ENCODE assay signal across 9 mouse cellular contexts in genomic region chr8:121761480-121761879, GRCm38 (mm10). TPM values are rescaled to one million over a fixed set of nuclear protein-coding genes. Genes with fewer than 3 reads are reported as not detected.
DNase-seq lines count a peak whose midpoint lies in the region; ATAC-seq lines count a peak whose summit lies in the region.
"Had no signal": no experiment of that assay in that cellular context is flagged by ENCODE, and none has a peak within 500 bp of the region (broad histone marks: within the 10 kb centered on the region; RNA-seq: fewer than 3 reads in every experiment).

No protein-coding gene starts in this region.

- no peaks in the 10 kb centered on the region for H3K36me3 ChIP-seq in limb, embryonic 11.5 days (ENCODE audit: control insufficient read depth, insufficient read depth, low read length)
- H3K36me3 ChIP-seq: hindbrain, embryonic 15.5 days had no signal

- H3K9me3 ChIP-seq in limb, embryonic 11.5 days (ENCODE audit: control insufficient read depth, low read length), result no peaks in the 10 kb centered on the region
- H3K9me3 ChIP-seq: hindbrain, embryonic 15.5 days had no signal

- H3K27me3 ChIP-seq in limb, embryonic 11.5 days (ENCODE audit: control insufficient read depth, insufficient read depth, low read length), result no peaks in the 10 kb centered on the region
- H3K27me3 ChIP-seq: hindbrain, embryonic 15.5 days had no signal

- no peaks in the 10 kb centered on the region; the same call in 1 of the 2 replicates for H3K4me1 ChIP-seq in limb, embryonic 11.5 days (ENCODE audit: control insufficient read depth, insufficient read depth, low read length)

- peak; percentile 69 for DNase-seq in heart, postnatal 4 days
- DNase-seq in heart, postnatal 25 days (ENCODE audit: low spot score), result no peak
- peak; percentile 18 for DNase-seq in A20 (ENCODE audit: low read depth, low spot score)
- peak; percentile 24 for DNase-seq in adrenal gland, postnatal 25 days
- DNase-seq in limb, embryonic 11.5 days (ENCODE audit: low spot score), result peak; percentile 88
- DNase-seq in layer of hippocampus, adult 18-20 months (ENCODE audit: low spot score in 2 of 2), result no peak
- no peak for DNase-seq in urinary bladder, postnatal 10 days (ENCODE audit: low spot score)
- DNase-seq in frontal cortex, postnatal 36 days (ENCODE audit: low spot score in 2 of 2), result no peak

- no peak overlapping the region for H3K4me2 ChIP-seq in limb, embryonic 11.5 days (ENCODE audit: low read depth, severe bottlenecking)
- H3K4me2 ChIP-seq: hindbrain, embryonic 15.5 days had no signal

- no peak overlapping the region for H3K9ac ChIP-seq in limb, embryonic 11.5 days (ENCODE audit: low read length)
- H3K9ac ChIP-seq: hindbrain, embryonic 15.5 days had no signal

- intact Hi-C loops in heart, postnatal 25 days (cut with DNase I), result no loop called here

- no peak overlapping the region for H3K27ac ChIP-seq in limb, embryonic 11.5 days (replicated peaks; ENCODE audit: low read depth, low read length)
- H3K27ac ChIP-seq: hindbrain, embryonic 15.5 days had no signal

- 23% methylated on average over 10 of the region's 10 CpGs for WGBS in limb, embryonic 11.5 days

- H3K4me3 ChIP-seq in limb, embryonic 11.5 days (ENCODE audit: low read depth, low read length), result no peak overlapping the region
- H3K4me3 ChIP-seq: hindbrain, embryonic 15.5 days had no signal

- ATAC-seq in limb, embryonic 11.5 days (ENCODE audit: insufficient number of reproducible peaks, low FRiP score, low TSS enrichment, low read depth), result no peak

RNA-seq across cellular contexts. Expression of gene Jph3, which starts 32.1 kb away (rescaled TPM):
- under 1 TPM in 1 of 2 experiments, not detected in 1; 0.07 TPM for total RNA-seq in heart, postnatal 4 days (2021)
- total RNA-seq in heart, postnatal 25 days (2021), result not detected
- 2.0 and 3.2 TPM in 2 replicates for total RNA-seq in adrenal gland, postnatal 25 days (2021)
- polyA plus RNA-seq in limb, embryonic 11.5 days (2014; fragmentation: Nextera tagmentation; extraction: Ambion mirVana), result 0.67 and 0.73 TPM in 2 replicates
- total RNA-seq in layer of hippocampus, adult 18-20 months (2021), result 100 to 1,000 TPM; 344 to 371 TPM

Comparison
In these comparisons a context has a peak if more than half of its experiments do, and no peak if none do; other contexts are left out.
1. DNase-seq: peak in heart, postnatal 4 days (single experiment), A20 (single experiment), adrenal gland, postnatal 25 days (single experiment) and limb, embryonic 11.5 days (single experiment); none in heart, postnatal 25 days (single experiment), layer of hippocampus, adult 18-20 months (0 of 2), urinary bladder, postnatal 10 days (single experiment) and frontal cortex, postnatal 36 days (0 of 2).
2. RNA of gene Jph3, which starts 32.1 kb away (total RNA-seq): 344 to 371 TPM in layer of hippocampus, adult 18-20 months; 2.0 to 3.2 TPM in adrenal gland, postnatal 25 days, 0.07 TPM in heart, postnatal 4 days and not detected in heart, postnatal 25 days; every median in the first group is over 10 times any median in the second.